Mouse (Mus musculus): ENCODE data around the gene Vmn1r3.
"Not testable (repeated sequence)": the region's sequence is repeated elsewhere in the genome, so short reads cannot be mapped to it uniquely, and the experiment has no call there.

The Vmn1r3 gene

GRCm38 (mm10) chr4:3185258-3185657 is at the start of gene Vmn1r3:
Gene Vmn1r3 (minus strand): TSS chr4:3185358.
- DNase-seq (ENCODE audit: low read depth, low spot score), result not testable (repeated sequence)

DNA sequence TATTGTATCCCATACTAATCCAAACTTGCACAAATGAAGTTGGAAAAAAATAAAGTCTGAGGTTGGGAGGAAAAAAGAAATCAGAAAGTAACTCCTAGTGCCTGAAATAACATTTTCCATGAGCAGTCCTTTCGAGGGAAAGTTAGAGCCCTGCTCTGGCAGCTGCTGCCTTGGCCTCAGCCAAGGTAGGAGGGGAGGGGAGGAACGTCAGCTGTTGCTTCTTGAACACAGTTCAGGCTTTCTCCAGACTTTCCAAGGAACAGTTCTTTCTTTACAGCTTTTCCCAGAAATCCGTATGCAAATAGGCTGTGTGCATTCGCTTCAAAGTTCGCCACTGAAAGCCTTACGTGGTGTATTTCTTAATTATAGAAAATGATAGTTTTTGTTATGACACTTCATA is 46.9 kb upstream of the Vmn1r3 start:
- no peak for DNase-seq (ENCODE audit: low read depth, low spot score)

GRCm38 (mm10) chr4:3230908-3231684 is 45.9 kb upstream of the Vmn1r3 start:
- no peak for DNase-seq (ENCODE audit: low read depth, low spot score)

DNA sequence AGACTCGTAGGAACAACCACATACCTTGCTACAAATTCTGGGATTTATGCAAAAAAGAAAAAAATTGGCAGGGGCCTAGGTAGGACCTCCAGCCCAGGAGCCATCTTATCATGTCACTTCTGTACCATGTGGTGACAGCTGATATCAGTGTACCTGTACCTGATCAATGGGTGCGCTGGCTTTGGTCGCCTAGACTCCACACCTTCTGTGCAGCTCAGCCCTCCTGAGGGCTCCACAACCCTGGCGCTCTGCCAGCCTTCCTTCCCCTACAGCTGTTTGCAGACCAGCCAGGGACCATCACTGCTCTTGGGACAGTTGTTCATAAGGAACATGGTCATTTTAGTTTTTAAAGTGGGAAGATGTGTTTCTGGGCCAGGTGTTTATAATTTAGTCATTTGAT is 44.4 kb upstream of the Vmn1r3 start:
- DNase-seq (ENCODE audit: low read depth, low spot score), result no peak

DNA sequence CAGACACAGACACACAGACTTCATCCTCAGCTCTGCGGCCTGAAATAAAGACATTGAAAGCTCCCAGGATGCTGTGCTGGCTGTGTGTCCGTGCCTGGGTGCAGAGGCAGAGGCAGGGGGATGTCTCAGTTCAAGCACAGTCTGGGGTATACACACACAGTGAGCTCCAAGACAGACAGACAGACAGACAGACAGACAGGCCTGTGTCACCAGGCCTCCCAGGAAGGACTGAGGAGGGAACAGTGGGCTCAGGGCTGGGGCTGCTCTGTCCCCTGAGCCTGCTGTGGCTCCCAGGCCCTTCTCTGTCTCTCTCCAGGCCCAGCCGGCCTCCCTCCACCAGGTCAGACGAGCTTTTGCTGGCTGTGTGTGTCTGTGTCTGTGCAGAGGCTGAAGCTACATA is 43.3 kb upstream of the Vmn1r3 start:
- DNase-seq (ENCODE audit: low read depth, low spot score), result no peak

- no peak for DNase-seq (ENCODE audit: low read depth, low spot score)
These were observed 42.6 kb upstream of the Vmn1r3 start for GRCm38 (mm10) chr4:3227751-3228150.

- DNase-seq (ENCODE audit: low read depth, low spot score), result no peak
These were observed 41.3 kb upstream of the Vmn1r3 start for GRCm38 (mm10) chr4:3226488-3226887.

GRCm38 (mm10) chr4:3225416-3225815 is 40.3 kb upstream of the Vmn1r3 start:
- not testable (repeated sequence) for DNase-seq (ENCODE audit: low read depth, low spot score)

DNA sequence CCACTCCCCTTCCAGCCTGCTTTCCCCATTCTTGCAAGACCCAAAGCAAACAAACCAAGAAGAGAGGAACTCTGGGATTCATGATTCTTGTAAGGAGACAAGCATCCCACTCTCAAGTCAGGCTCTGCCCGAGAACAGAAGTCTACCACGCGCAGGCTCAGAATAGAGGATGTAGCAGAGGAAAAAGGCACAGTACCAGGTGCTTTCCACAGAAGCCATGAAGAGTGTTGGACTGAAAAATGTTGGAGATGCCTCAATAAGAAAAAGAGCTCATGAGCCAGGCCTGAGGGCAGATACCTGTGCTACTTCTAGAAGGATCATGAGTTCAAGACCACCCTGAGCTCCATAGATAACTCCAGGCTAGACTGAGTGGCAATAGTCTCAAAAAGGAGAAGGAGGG is 39.7 kb upstream of the Vmn1r3 start:
- DNase-seq (ENCODE audit: low read depth, low spot score), result not testable (repeated sequence)

- DNase-seq (ENCODE audit: low read depth, low spot score), result not testable (repeated sequence)
These were observed 38.5 kb upstream of the Vmn1r3 start for GRCm38 (mm10) chr4:3223483-3224209.

GRCm38 (mm10) chr4:3216382-3216781 is 31.2 kb upstream of the Vmn1r3 start:
- DNase-seq (ENCODE audit: low read depth, low spot score), result not testable (repeated sequence)

DNA sequence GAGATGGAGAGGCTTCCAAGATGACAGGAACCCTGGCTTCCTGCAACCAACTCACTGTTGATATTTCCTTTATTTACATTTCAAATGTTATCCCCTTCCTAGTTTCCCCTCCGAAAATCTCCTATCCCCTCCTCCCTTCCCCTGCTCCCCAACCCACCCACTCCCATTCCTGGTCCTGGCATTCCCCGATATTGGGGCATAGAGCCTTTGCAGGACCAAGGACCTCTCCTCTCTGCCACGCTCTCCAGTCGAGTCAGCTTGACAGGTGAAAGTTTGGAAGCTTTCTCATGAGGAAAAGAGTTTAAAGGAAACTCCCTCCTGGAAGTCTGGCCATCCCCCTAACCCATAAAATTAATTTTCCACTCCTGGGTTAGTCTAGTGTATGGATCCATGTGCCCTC is 28.2 kb upstream of the Vmn1r3 start:
- not testable (repeated sequence) for DNase-seq (ENCODE audit: low read depth, low spot score)

DNA sequence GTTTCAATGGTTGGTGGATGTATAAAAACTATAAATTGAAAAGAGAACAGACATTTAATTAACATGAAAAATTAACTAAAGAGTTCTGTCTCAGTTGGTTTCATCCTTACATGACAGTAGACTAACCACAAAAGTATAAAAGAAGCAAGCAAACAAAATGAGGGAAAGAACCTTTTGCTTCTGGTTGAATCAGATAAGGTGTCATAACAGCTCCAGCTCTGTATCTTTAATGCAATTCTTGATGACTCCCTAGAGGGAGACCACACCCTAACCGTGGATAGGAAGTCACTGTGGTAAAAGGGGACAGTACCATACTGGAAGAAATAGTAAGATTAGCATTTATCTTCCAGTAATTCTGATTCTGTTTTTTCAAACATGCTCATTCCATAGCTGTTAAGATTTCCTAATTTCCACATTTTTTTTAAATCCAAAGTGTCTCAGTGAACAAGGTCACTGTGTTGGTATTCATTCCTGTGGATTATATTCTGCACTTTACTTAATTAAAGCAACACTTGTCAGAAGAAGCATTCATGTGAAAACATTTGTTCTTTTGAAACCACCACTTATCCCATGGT is 24.6 kb upstream of the Vmn1r3 start:
- not testable (repeated sequence) for DNase-seq (ENCODE audit: low read depth, low spot score)

- not testable (repeated sequence) for DNase-seq (ENCODE audit: low read depth, low spot score)
These were observed 8.2 kb downstream of the Vmn1r3 start for GRCm38 (mm10) chr4:3176746-3177490.

GRCm38 (mm10) chr4:3176195-3176594 is 9.0 kb downstream of the Vmn1r3 start:
- not testable (repeated sequence) for DNase-seq (ENCODE audit: low read depth, low spot score)

GRCm38 (mm10) chr4:3175756-3176155 is 9.4 kb downstream of the Vmn1r3 start:
- not testable (repeated sequence) for DNase-seq (ENCODE audit: low read depth, low spot score)

DNA sequence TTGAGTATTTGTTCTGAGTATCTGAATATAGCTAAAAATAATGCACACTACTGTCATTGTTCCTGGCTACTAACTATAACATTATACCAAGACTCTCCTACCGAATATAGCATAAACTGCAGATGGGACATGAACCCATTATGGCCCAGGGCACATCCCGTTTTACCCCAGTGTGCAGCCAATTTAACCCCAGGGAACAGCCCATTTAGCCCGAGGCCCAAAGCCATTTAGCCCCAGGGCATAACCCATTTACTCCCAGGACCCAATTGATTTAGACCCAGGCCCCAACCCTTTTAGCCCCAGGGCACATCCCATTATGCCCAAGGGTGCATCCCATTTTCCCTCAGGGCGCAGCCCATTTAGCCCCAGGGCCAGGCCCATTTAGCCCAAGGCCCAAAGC is 10.6 kb downstream of the Vmn1r3 start:
- DNase-seq (ENCODE audit: low read depth, low spot score), result not testable (repeated sequence)

DNA sequence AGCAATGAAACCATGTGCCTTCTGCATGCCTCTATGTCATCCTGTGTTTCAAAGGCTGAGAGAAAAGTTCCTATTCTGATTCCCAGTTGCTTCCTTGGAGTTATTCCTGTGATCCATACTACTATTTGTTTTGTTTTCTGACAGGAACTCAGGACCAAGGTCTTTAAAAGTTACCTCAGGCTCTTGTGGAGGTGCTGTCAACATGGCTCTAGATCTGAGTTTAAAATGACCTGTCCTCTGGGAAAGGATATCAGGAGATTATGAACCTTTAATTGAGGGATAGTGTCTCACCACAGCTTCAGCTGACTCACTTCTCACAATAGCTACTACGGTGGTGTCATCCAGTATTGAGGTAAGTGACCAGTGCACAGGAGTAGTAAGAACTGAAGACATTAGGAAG is 18.1 kb downstream of the Vmn1r3 start, which contains the start of gene Vmn1r2:
Vmn1r2 (plus strand) TSS at position 301 of the 400 bp plus-strand sequence.
- not testable (repeated sequence) for DNase-seq (ENCODE audit: low read depth, low spot score)

DNA sequence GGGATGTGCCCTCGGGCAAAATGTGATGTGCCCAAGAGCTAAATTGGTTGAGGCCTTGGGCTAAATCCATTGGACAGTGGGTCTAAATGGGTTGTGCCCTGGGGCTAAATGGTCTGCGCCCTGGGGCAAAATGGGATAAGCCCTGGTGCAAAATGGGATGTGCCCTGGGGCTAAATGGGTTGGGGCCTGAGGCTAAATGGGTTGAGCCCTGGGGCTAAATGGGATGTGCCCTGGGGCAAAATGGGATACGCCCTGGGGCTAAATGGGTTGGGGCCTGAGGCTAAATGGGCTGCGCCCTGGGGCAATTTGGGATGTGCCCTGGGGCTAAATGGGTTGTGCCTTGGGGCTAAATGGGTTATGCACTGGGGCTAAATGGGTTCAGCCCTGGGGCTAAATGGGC is 20.1 kb downstream of the Vmn1r3 start:
- no peak for DNase-seq (ENCODE audit: low read depth, low spot score)

DNA sequence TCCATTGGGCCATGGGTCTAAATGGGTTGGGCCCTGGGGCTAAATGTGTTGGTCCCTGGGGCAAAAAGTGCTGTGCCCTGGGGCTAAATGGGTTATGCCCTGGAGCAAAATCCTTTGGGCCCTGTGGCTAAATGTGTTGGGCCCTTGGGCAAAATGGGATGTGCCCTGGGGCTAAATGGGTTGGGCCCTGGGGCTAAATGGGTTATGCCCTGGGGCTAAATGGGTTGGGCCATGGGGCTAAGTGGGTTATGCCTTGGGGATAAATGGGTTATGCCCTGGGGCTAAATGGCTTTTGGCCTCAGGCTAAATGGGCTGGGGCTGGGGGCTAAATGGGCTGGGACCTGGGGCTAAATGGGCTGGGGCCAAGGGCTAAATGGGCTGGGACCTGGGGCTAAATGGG is 20.7 kb downstream of the Vmn1r3 start:
- DNase-seq (ENCODE audit: low read depth, low spot score), result not testable (repeated sequence)

DNA sequence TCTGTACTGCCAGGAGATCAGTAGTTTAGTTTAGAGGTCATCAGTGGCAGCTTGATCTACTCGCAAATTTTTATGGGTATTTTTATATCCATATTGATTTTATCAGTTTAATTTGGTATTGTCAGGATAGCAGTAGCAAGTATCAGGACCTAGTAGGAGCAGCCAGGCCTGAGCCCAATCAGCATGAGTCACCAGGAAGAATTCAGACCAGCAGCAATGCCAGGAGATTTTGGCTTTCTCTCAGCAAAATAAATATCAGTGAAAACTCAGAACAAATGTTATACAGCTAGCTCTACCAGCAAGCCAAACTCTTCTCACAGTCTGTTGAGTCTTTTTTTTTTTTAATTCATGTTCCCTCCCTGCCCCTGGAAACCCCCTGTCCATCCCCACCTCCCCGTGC is 31.8 kb downstream of the Vmn1r3 start:
- not testable (repeated sequence) for DNase-seq (ENCODE audit: low read depth, low spot score)

DNA sequence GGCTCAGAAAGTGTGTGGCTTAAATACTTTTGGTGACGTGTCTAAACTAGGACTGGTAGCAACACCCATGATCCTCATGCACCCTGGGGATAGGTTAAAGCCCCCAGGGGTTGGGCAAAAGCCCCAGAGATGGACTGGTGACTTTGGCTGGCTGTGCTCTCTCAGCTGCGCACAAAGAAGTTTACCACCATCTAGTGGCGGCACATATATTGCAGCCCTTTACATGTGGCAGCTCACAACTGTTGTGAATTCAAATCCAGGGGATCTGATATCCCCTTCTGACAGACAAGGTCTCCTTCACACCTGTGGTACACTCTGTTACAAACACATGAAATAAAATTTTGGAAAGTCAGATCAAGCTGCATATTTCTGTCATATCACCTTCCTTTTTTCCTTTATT is 37.2 kb downstream of the Vmn1r3 start:
- not testable (repeated sequence) for DNase-seq (ENCODE audit: low read depth, low spot score)

Data from retina, adult 2 months (tissue).